Mouse (Mus musculus) stomach, embryonic 14.5 days (tissue): ENCODE measurements at regions not wholly inside any gene's neighbourhood (a gene's known extent, or its start where the extent isn't known, plus 50 kb on each side); places are given as distances from the start of the nearest gene placed in this dataset.

ENCODE experiments used
- ATAC-seq: fragments of 200-750 bp; cut with Nextera tagmentation; 2 replicates; pipeline ENCODE4 v1.8.0; 2017; ENCODE audit warnings: low read depth, moderate TSS enrichment; ENCODE audit not compliant: insufficient number of reproducible peaks, insufficient read depth, low FRiP score
- H3K27ac ChIP-seq: fragments of 300-500 bp; sonication (generic); 2 replicates; pipeline ENCODE4 v1.5.1; 2014; ENCODE audit warnings: mild to moderate bottlenecking, low read length, moderate library complexity, mixed read lengths
- H3K27me3 ChIP-seq: fragments of 300-500 bp; sonication (generic); 2 replicates; pipeline ENCODE4 v1.6.1; 2014; ENCODE audit warnings: low read length, control low read depth, mixed read lengths; ENCODE audit not compliant: control insufficient read depth, insufficient read depth
- H3K36me3 ChIP-seq: fragments of 300-500 bp; sonication (generic); 2 replicates; pipeline ENCODE4 v1.6.1; 2014; ENCODE audit warnings: mild to moderate bottlenecking, control low read depth, low read length, moderate library complexity, mixed read lengths; ENCODE audit not compliant: control insufficient read depth, insufficient read depth
- H3K4me1 ChIP-seq: fragments of 300-500 bp; sonication (generic); 2 replicates; pipeline ENCODE4 v1.6.1; 2014; ENCODE audit warnings: low read length, control low read depth, mixed read lengths; ENCODE audit not compliant: control insufficient read depth, insufficient read depth
- H3K4me2 ChIP-seq: fragments of 300-500 bp; sonication (generic); replicated peaks from 2 replicates; pipeline ENCODE4 v1.6.1; 2014; ENCODE audit warnings: low read depth, low read length, control low read depth
- H3K4me3 ChIP-seq: fragments of 300-500 bp; sonication (generic); 2 replicates; pipeline ENCODE4 v1.5.1; 2014; ENCODE audit warnings: low read depth, low read length, control low read depth
- H3K9ac ChIP-seq: fragments of 300-500 bp; sonication (generic); replicated peaks from 2 replicates; pipeline ENCODE4 v1.6.1; 2014; ENCODE audit warnings: low read depth, mild to moderate bottlenecking, control low read depth, low read length, moderate library complexity, mixed read lengths
- H3K9me3 ChIP-seq: fragments of 300-500 bp; sonication (generic); 2 replicates; pipeline ENCODE4 v1.6.1; 2016; ENCODE audit warnings: low read depth, low read length, control low read depth; ENCODE audit not compliant: control insufficient read depth
- WGBS: fragments of 180-500 bp; shearing (Covaris S2); extraction: QIAGEN DNeasy Blood & Tissue Kit; methylation state at CpG from one replicate; pipeline ENCODE4 v1.1.7; 2014; 5-methylcytosine and 5-hydroxymethylcytosine counted together

GRCm38 (mm10) chr19:32969213-32969776 lies 212.0 kb downstream of the Pten start:
- Histone ChIP-seq H3K4me1 (no peaks in the 10 kb centered on the region), H3K36me3 (no peaks in the 10 kb centered on the region), H3K27ac (no peak overlapping the region), H3K4me3 (no peak overlapping the region), H3K27me3 (no peaks in the 10 kb centered on the region), H3K4me2 (no peak overlapping the region), H3K9me3 (no peaks in the 10 kb centered on the region), H3K9ac (no peak overlapping the region)
- 78% methylated on average over 7 of the region's 7 CpGs for WGBS
- no peak for ATAC-seq

- Histone ChIP-seq H3K36me3 (no peaks in the 10 kb centered on the region), H3K27me3 (no peaks in the 10 kb centered on the region), H3K4me1 (no peaks in the 10 kb centered on the region), H3K9me3 (no peaks in the 10 kb centered on the region), H3K9ac (no peak overlapping the region), H3K27ac (no peak overlapping the region), H3K4me3 (no peak overlapping the region), H3K4me2 (no peak overlapping the region)
- 75% methylated on average over 6 of the region's 6 CpGs for WGBS
- ATAC-seq: no peak
These were observed 214.8 kb downstream of the Pten start for GRCm38 (mm10) chr19:32972116-32972515.

- H3K9me3 ChIP-seq: no peaks in the 10 kb centered on the region
- no peak overlapping the region for H3K4me3 ChIP-seq
- no peak overlapping the region for H3K9ac ChIP-seq
- H3K36me3 ChIP-seq: no peaks in the 10 kb centered on the region
- no peaks in the 10 kb centered on the region for H3K27me3 ChIP-seq
- H3K4me1 ChIP-seq: no peaks in the 10 kb centered on the region
- H3K27ac ChIP-seq: no peak overlapping the region
- H3K4me2 ChIP-seq: no peak overlapping the region
- no peak for ATAC-seq
- 83% methylated on average over 3 of the region's 3 CpGs for WGBS
These were observed 215.8 kb downstream of the Pten start for GRCm38 (mm10) chr19:32973130-32973529.

GRCm38 (mm10) chr19:32974778-32975240 lies 217.5 kb downstream of the Pten start:
- Histone ChIP-seq H3K27ac (no peak overlapping the region), H3K36me3 (no peaks in the 10 kb centered on the region), H3K4me3 (no peak overlapping the region), H3K4me1 (no peaks in the 10 kb centered on the region), H3K4me2 (no peak overlapping the region), H3K27me3 (no peaks in the 10 kb centered on the region), H3K9ac (no peak overlapping the region), H3K9me3 (no peaks in the 10 kb centered on the region)
- 70% methylated on average over 4 of the region's 4 CpGs for WGBS
- 0 out of 2 replicates have a peak, but pooled peaks have one; percentile 28 for ATAC-seq

- Histone ChIP-seq H3K4me1 (no peaks in the 10 kb centered on the region), H3K27me3 (no peaks in the 10 kb centered on the region), H3K4me2 (no peak overlapping the region), H3K9ac (no peak overlapping the region), H3K36me3 (no peaks in the 10 kb centered on the region), H3K27ac (no peak overlapping the region), H3K4me3 (no peak overlapping the region), H3K9me3 (no peaks in the 10 kb centered on the region)
- no peak for ATAC-seq
- WGBS: 81% methylated on average over 5 of the region's 5 CpGs
These were observed 218.0 kb downstream of the Pten start for GRCm38 (mm10) chr19:32975303-32975702.

- H3K27ac ChIP-seq: no peak overlapping the region
- H3K36me3 ChIP-seq: no peaks in the 10 kb centered on the region
- no peaks in the 10 kb centered on the region for H3K4me1 ChIP-seq
- 84% methylated on average over 7 of the region's 7 CpGs for WGBS
- no peak overlapping the region for H3K9ac ChIP-seq
- no peaks in the 10 kb centered on the region for H3K27me3 ChIP-seq
- ATAC-seq: no peak
- H3K9me3 ChIP-seq: no peaks in the 10 kb centered on the region
- no peak overlapping the region for H3K4me3 ChIP-seq
- no peak overlapping the region for H3K4me2 ChIP-seq
These were observed 219.2 kb downstream of the Pten start for GRCm38 (mm10) chr19:32976507-32976906.

- Histone ChIP-seq H3K36me3 (no peaks in the 10 kb centered on the region), H3K4me2 (no peak overlapping the region), H3K4me3 (no peak overlapping the region), H3K4me1 (no peaks in the 10 kb centered on the region), H3K27ac (no peak overlapping the region), H3K9me3 (no peaks in the 10 kb centered on the region), H3K27me3 (no peaks in the 10 kb centered on the region), H3K9ac (no peak overlapping the region)
- WGBS: 75% methylated on average over 7 of the region's 7 CpGs
- ATAC-seq: no peak
These were observed 220.9 kb downstream of the Pten start for GRCm38 (mm10) chr19:32978037-32978745.

GRCm38 (mm10) chr19:32980142-32980541 lies 222.8 kb downstream of the Pten start:
- no peak overlapping the region for H3K4me3 ChIP-seq
- no peaks in the 10 kb centered on the region for H3K27me3 ChIP-seq
- ATAC-seq: no peak
- no peak overlapping the region for H3K4me2 ChIP-seq
- no peak overlapping the region for H3K9ac ChIP-seq
- H3K36me3 ChIP-seq: no peaks in the 10 kb centered on the region
- no peaks in the 10 kb centered on the region for H3K4me1 ChIP-seq
- H3K9me3 ChIP-seq: no peaks in the 10 kb centered on the region
- 82% methylated on average over 5 of the region's 5 CpGs for WGBS
- H3K27ac ChIP-seq: no peak overlapping the region

- no peak overlapping the region for H3K9ac ChIP-seq
- 76% methylated on average over 5 of the region's 5 CpGs for WGBS
These were observed 231.4 kb downstream of the Pten start for GRCm38 (mm10) chr19:32988713-32989112.

More at GRCm38 (mm10) chr19:32988713-32989112, 231.4 kb downstream of the Pten start:
- H3K9me3 ChIP-seq: no peaks in the 10 kb centered on the region
- no peak overlapping the region for H3K4me2 ChIP-seq
- ATAC-seq: no peak
- H3K4me1 ChIP-seq: no peaks in the 10 kb centered on the region
- no peaks in the 10 kb centered on the region for H3K36me3 ChIP-seq
- H3K4me3 ChIP-seq: no peak overlapping the region
- H3K27ac ChIP-seq: no peak overlapping the region
- H3K27me3 ChIP-seq: no peaks in the 10 kb centered on the region
